In the genomic region with DNA sequence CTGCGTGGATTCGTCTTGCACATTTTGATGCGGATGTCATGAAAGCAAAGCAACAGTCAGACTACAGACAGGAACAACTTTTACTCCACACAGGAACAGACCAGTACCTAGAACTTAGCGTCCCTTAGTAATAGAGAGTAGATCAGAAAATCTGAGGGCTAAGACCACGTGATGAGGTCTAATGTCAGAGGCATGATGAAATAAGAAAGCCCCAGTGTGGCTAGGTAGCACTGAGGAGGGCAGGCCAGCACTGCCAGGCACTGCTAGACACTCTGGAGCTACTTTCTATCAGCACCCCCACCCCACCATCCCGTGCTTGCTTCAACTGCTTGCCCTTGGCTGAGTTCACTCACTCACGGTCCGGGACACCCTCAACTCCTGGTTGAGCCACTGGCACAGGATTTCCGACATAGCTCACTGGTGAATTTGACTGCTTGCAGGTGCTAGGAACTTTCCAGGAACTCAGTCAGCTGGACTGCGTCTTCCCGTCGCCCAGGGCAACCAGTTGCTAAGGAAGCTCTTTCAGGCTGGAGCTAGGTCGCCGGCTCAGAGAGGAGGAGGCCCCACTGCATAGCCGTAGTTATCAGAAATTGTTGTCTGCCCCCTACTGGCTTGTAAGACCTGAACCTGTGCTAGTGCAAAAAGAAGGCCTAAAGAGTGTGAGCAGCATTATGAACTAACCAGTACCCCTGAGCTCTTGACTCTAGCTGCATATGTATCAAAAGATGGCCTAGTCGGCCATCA, we compare ENCODE assay signal across 9 mouse cellular contexts. TPM values are rescaled to one million over a fixed set of nuclear protein-coding genes. Genes with fewer than 3 reads are reported as not detected.
A peak's percentile ranks its signal among the peaks of the same experiment; 100 is the strongest.
DNase-seq lines count a peak whose midpoint lies in the region; ATAC-seq and TF ChIP-seq lines count a peak whose summit lies in the region.
"Had no signal": no experiment of that assay in that cellular context is flagged by ENCODE, and none has a peak within 500 bp of the region (broad histone marks: within the 10 kb centered on the region; RNA-seq: fewer than 3 reads in every experiment).

A gene (minus strand): TSS at position 510 of the 744 bp plus-strand sequence.

- H3K9ac ChIP-seq in hindbrain, embryonic 14.5 days, result no peak within 1 kb of the TSS
- H3K9ac ChIP-seq in lung, postnatal 0 days (replicated peaks; ENCODE audit: low read depth), result no peak within 1 kb of the TSS

- H3K4me1 ChIP-seq in hindbrain, embryonic 14.5 days (replicated peaks; ENCODE audit: control insufficient read depth, insufficient read depth, low read length), result no peaks in the 10 kb centered on the region
- no peaks in the 10 kb centered on the region for H3K4me1 ChIP-seq in lung, postnatal 0 days (ENCODE audit: insufficient read depth, low read depth, low read length)

- CTCF ChIA-PET in Patski (lab: Charles Lee), result no interaction called here

- TF ChIP-seq CTCF in Patski (IDR thresholded peaks at IDR 0.05), result peak; percentile 60
- TF ChIP-seq CTCF in lung, postnatal 0 days (IDR thresholded peaks at IDR 0.05), result peak; percentile 49

- ATAC-seq in Patski, result peak; percentile 100
- ATAC-seq in hindbrain, embryonic 14.5 days (ENCODE audit: low FRiP score), result peak; percentile 90
- ATAC-seq in lung, postnatal 0 days, result peak; percentile 91

- no peaks in the 10 kb centered on the region for H3K36me3 ChIP-seq in hindbrain, embryonic 14.5 days (replicated peaks; ENCODE audit: control insufficient read depth, insufficient read depth)
- no peaks in the 10 kb centered on the region for H3K36me3 ChIP-seq in lung, postnatal 0 days (ENCODE audit: insufficient read depth, low read length)

- H3K4me2 ChIP-seq in hindbrain, embryonic 14.5 days (replicated peaks), result peak within 1 kb of the TSS; percentile 34
- peak within 1 kb of the TSS; percentile 30; the same call in 1 of the 2 replicates for H3K4me2 ChIP-seq in lung, postnatal 0 days (replicated peaks; ENCODE audit: low read depth, low read length)

- peak; percentile 30 for DNase-seq in Patski (ENCODE audit: low read depth, low spot score)
- DNase-seq in cerebellum, adult 9-11 months, result peak; percentile 22
- DNase-seq in frontal cortex, postnatal 14 days (ENCODE audit: low spot score in 2 of 2), result peak; percentile 13 to 35
- DNase-seq in hindbrain, embryonic 14.5 days (ENCODE audit: low spot score), result peak; percentile 72
- peak; percentile 21 to 60 for DNase-seq in layer of hippocampus, postnatal 14 days (ENCODE audit: low spot score in 2 of 2)
- DNase-seq in lung, postnatal 0 days (ENCODE audit: low spot score), result peak; percentile 83
- DNase-seq in ovary, postnatal 14 days (ENCODE audit: low spot score), result peak; percentile 52
- DNase-seq in thymus, postnatal 10 days (ENCODE audit: low spot score in 2 of 2), result peak; percentile 62 to 75

- POLR2A ChIA-PET in Patski (lab: Charles Lee), result no interaction called here

- H3K27me3 ChIP-seq in Patski, result peaks cover 17% of the 10 kb centered on the region
- no peaks in the 10 kb centered on the region for H3K27me3 ChIP-seq in hindbrain, embryonic 14.5 days (ENCODE audit: control insufficient read depth, insufficient read depth, low read length)
- no peaks in the 10 kb centered on the region for H3K27me3 ChIP-seq in lung, postnatal 0 days (replicated peaks; ENCODE audit: insufficient read depth, low read length)

- no peaks in the 10 kb centered on the region for H3K9me3 ChIP-seq in hindbrain, embryonic 14.5 days (ENCODE audit: control insufficient read depth, low read length)
- no peaks in the 10 kb centered on the region for H3K9me3 ChIP-seq in lung, postnatal 0 days (ENCODE audit: low read length)

- WGBS in hindbrain, embryonic 14.5 days, result 38% methylated on average over 16 of the region's 16 CpGs
- 20% methylated on average over 16 of the region's 16 CpGs for WGBS in lung, postnatal 0 days

- in situ Hi-C loops in Patski (cut with MboI; ENCODE audit: low pct_unique_long_range_greater_than_20kb), result no loop called here

- H3K27ac ChIP-seq in hindbrain, embryonic 14.5 days, result no peak within 1 kb of the TSS
- no peak within 1 kb of the TSS for H3K27ac ChIP-seq in lung, postnatal 0 days (ENCODE audit: low read length)

- no peak for TF ChIP-seq EP300 in lung, postnatal 0 days (IDR thresholded peaks at IDR 0.05)

- peak within 1 kb of the TSS; percentile 19 for H3K4me3 ChIP-seq in hindbrain, embryonic 14.5 days (replicated peaks; ENCODE audit: low read length)
- peak within 1 kb of the TSS; percentile 5; the same call in 1 of the 2 replicates for H3K4me3 ChIP-seq in lung, postnatal 0 days (ENCODE audit: low read depth, low read length)
- H3K4me3 ChIP-seq: myocyte had no signal

RNA-seq across cellular contexts. Expression of the gene that starts here (rescaled TPM):
- polyA plus RNA-seq in Patski (2021), result 2.8 TPM
- 2.6 and 3.6 TPM in 2 replicates for polyA plus RNA-seq in hindbrain, embryonic 14.5 days (2014; fragmentation: Nextera tagmentation; extraction: Ambion mirVana)
- total RNA-seq in layer of hippocampus, postnatal 14 days (2021), result 1 to 10 TPM; 1.6 to 2.7 TPM
- 2.4 and 4.8 TPM in 2 replicates for polyA plus RNA-seq in lung, postnatal 0 days (2015; fragmentation: Nextera tagmentation; extraction: Ambion mirVana)
- polyA plus RNA-seq: myocyte had no signal

Comparison
In these comparisons a context has a peak if more than half of its experiments do, and no peak if none do; other contexts are left out.
1. DNase-seq: peak in every context shown above with its lines; median percentile 83 in lung, postnatal 0 days; 72 in hindbrain, embryonic 14.5 days; 68 in thymus, postnatal 10 days; 52 in ovary, postnatal 14 days; 40 in layer of hippocampus, postnatal 14 days; 30 in Patski; 24 in frontal cortex, postnatal 14 days; 22 in cerebellum, adult 9-11 months.